Comparison of ENCODE assay signal across 15 mouse cellular contexts in the genomic region with DNA sequence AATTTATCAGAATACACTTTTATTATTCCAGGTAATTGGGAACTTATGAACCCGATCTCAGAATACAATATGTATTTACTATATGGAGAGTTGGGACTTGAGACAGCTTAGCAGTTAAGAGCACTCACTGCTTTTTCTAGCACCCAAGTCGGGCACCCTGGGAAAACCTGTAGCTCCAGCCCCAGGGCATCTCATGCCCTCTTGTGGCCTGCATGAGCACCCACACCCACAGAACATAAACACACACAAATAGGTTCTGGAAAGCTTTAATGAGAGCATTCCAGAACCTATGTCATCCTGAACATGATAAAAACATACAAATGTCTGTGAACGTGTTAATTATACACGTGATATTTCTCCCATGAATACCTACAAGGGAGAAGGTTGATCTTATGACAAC. TPM values are rescaled to one million over a fixed set of nuclear protein-coding genes. Genes with fewer than 3 reads are reported as not detected.
DNase-seq lines count a peak whose midpoint lies in the region; ATAC-seq and TF ChIP-seq lines count a peak whose summit lies in the region.
"Had no signal": no experiment of that assay in that cellular context is flagged by ENCODE, and none has a peak within 500 bp of the region (broad histone marks: within the 10 kb centered on the region; RNA-seq: fewer than 3 reads in every experiment).

No protein-coding gene starts in this region.

- no peak overlapping the region for H3K4me3 ChIP-seq in heart, embryonic 10.5 days
- no peak overlapping the region for H3K4me3 ChIP-seq in lung, adult 2 months (replicated peaks; ENCODE audit: extremely low read depth, low read depth, low read length)
- H3K4me3 ChIP-seq: limb, embryonic 13.5 days; megakaryocyte, embryonic 14.5 days had no signal

- H3K9me3 ChIP-seq in heart, embryonic 10.5 days, result no peaks in the 10 kb centered on the region
- H3K9me3 ChIP-seq: limb, embryonic 13.5 days had no signal

- DNase-seq in heart, embryonic 10.5 days (ENCODE audit: low spot score), result peak; percentile 36
- no peak for DNase-seq in heart, postnatal 4 days
- DNase-seq in lung, adult 2 months, result no peak
- DNase-seq in lung, postnatal 4 days, result no peak
- no peak for DNase-seq in Patski (ENCODE audit: low read depth, low spot score)
- DNase-seq in lung, postnatal 36 days, result peak; percentile 37
- DNase-seq in urinary bladder, postnatal 4 days (ENCODE audit: low spot score in 2 of 2), result no peak
- no peak for DNase-seq in adrenal gland, postnatal 25 days
- DNase-seq: cerebellum, adult 2 months; embryo, embryonic 11 days; layer of hippocampus, postnatal 36 days; right cerebral cortex, postnatal 25 days; thymus, postnatal 4 days had no signal

- 82% methylated on average over 4 of the region's 4 CpGs for WGBS in heart, embryonic 10.5 days
- 76% methylated on average over 4 of the region's 4 CpGs for WGBS in lung, adult 2 months

- POLR2A ChIA-PET in Patski (lab: Charles Lee), result no interaction called here

- CTCF ChIA-PET in Patski (lab: Charles Lee), result interaction anchor here (1.9 kb wide), 1 partner anchor 12 kb away, joined by 5 read pairs; no protein-coding TSS in a partner anchor

- H3K36me3 ChIP-seq in heart, embryonic 10.5 days, result no peaks in the 10 kb centered on the region
- H3K36me3 ChIP-seq: limb, embryonic 13.5 days had no signal

- no peak for ATAC-seq in Patski

- peak; percentile 43; the same call in 1 of the 2 replicates for TF ChIP-seq CTCF in lung, adult 2 months (IDR thresholded peaks at IDR 0.05; ENCODE audit: insufficient read depth, low read length)
- TF ChIP-seq CTCF in Patski (IDR thresholded peaks at IDR 0.05), result peak; percentile 51

- in situ Hi-C loops in Patski (cut with MboI; ENCODE audit: low pct_unique_long_range_greater_than_20kb), result no loop called here

- TF ChIP-seq POLR2A in lung, adult 2 months (IDR thresholded peaks at IDR 0.05; ENCODE audit: borderline replicate concordance, extremely low read depth, low read depth, low read length), result no peak

- H3K27ac ChIP-seq in heart, embryonic 10.5 days, result no peak overlapping the region
- H3K27ac ChIP-seq: limb, embryonic 13.5 days had no signal

- no peaks in the 10 kb centered on the region for H3K27me3 ChIP-seq in heart, embryonic 10.5 days (ENCODE audit: insufficient read depth, poor library complexity, severe bottlenecking)
- H3K27me3 ChIP-seq in Patski, result no peaks in the 10 kb centered on the region
- H3K27me3 ChIP-seq: limb, embryonic 13.5 days; megakaryocyte, embryonic 14.5 days had no signal

- H3K4me1 ChIP-seq in heart, embryonic 10.5 days, result peaks cover 20% of the 10 kb centered on the region
- peaks cover 14% of the 10 kb centered on the region for H3K4me1 ChIP-seq in lung, adult 2 months (ENCODE audit: control insufficient read depth, insufficient read depth, low read length)
- H3K4me1 ChIP-seq: limb, embryonic 13.5 days; megakaryocyte, embryonic 14.5 days had no signal

RNA-seq across cellular contexts. Expression of gene Msrb3, which starts 13.1 kb away (rescaled TPM):
- polyA plus RNA-seq in heart, embryonic 10.5 days (2016; fragmentation: Nextera tagmentation; extraction: Ambion mirVana), result 15.4 and 20.6 TPM in 2 replicates
- 100 to 1,000 TPM; 154 to 177 TPM for total RNA-seq in heart, postnatal 4 days (2021)
- 32.1 and 36.6 TPM in 2 replicates for polyA plus RNA-seq in lung, adult 2 months (2012; rRNA removed)
- 36.9 TPM for polyA plus RNA-seq in Patski (2021)
- 41.4 and 46.9 TPM in 2 replicates for total RNA-seq in adrenal gland, postnatal 25 days (2021)

Comparison
In these comparisons a context has a peak if more than half of its experiments do, and no peak if none do; other contexts are left out.
1. DNase-seq: peak in heart, embryonic 10.5 days (single experiment) and lung, postnatal 36 days (single experiment); none in heart, postnatal 4 days (single experiment), lung, adult 2 months (single experiment), lung, postnatal 4 days (0 of 2), Patski (single experiment), urinary bladder, postnatal 4 days (0 of 2) and adrenal gland, postnatal 25 days (single experiment).